Mouse (Mus musculus) limb, embryonic 13.5 days (tissue): Measurements from ENCODE around the gene Pla1a. TPM values are rescaled to one million over a fixed set of nuclear protein-coding genes. Genes with fewer than 3 reads are reported as not detected.

Experiments used
- ATAC-seq: fragments of 200-750 bp; cut with Nextera tagmentation; 2 replicates; pipeline ENCODE4 v1.8.0; 2017; ENCODE audit warnings: low read depth, moderate number of reproducible peaks, moderate TSS enrichment; ENCODE audit not compliant: low FRiP score
- H3K27ac ChIP-seq: fragments of 300-500 bp; sonication (generic); 2 replicates; pipeline ENCODE4 v1.5.1; 2015; ENCODE audit warnings: inconsistent platforms, mild to moderate bottlenecking, moderate library complexity
- H3K27me3 ChIP-seq: fragments of 300-500 bp; sonication (generic); 2 replicates; pipeline ENCODE4 v1.6.1; 2015; ENCODE audit warnings: mild to moderate bottlenecking, inconsistent platforms
- H3K36me3 ChIP-seq: fragments of 300-500 bp; sonication (generic); 2 replicates; pipeline ENCODE4 v1.6.1; 2015; ENCODE audit warnings: inconsistent platforms, mild to moderate bottlenecking, moderate library complexity
- H3K4me1 ChIP-seq: fragments of 300-500 bp; sonication (generic); 2 replicates; pipeline ENCODE4 v1.6.1; 2015; ENCODE audit warnings: inconsistent platforms
- H3K4me2 ChIP-seq: fragments of 300-500 bp; sonication (generic); replicated peaks from 2 replicates; pipeline ENCODE4 v1.6.1; 2015; ENCODE audit warnings: inconsistent platforms, mild to moderate bottlenecking, moderate library complexity
- H3K4me3 ChIP-seq: fragments of 300-500 bp; sonication (generic); 2 replicates; pipeline ENCODE4 v1.5.1; 2015; ENCODE audit warnings: moderate library complexity, mild to moderate bottlenecking, inconsistent platforms
- H3K9ac ChIP-seq: fragments of 300-500 bp; sonication (generic); 2 replicates; pipeline ENCODE4 v1.6.1; 2015; ENCODE audit warnings: mild to moderate bottlenecking, inconsistent platforms
- H3K9me3 ChIP-seq: fragments of 300-500 bp; sonication (generic); 2 replicates; pipeline ENCODE4 v1.6.1; 2016; ENCODE audit warnings: inconsistent platforms
- WGBS: fragments of 180-500 bp; shearing (Covaris S2); methylation state at CpG from one replicate; pipeline ENCODE4 v1.1.7; 2015; 5-methylcytosine and 5-hydroxymethylcytosine counted together
- polyA plus RNA-seq: library from polyadenylated mRNA; unstranded; fragments of >200 nt; fragmentation: Nextera tagmentation; extraction: Ambion mirVana; gene quantifications from 2 replicates; pipeline ENCODE4 v1.2.1, GENCODE M21; 2015

The Pla1a gene
- polyA plus RNA-seq, 1 experiment from 2014 or later = 0.31 TPM

DNA sequence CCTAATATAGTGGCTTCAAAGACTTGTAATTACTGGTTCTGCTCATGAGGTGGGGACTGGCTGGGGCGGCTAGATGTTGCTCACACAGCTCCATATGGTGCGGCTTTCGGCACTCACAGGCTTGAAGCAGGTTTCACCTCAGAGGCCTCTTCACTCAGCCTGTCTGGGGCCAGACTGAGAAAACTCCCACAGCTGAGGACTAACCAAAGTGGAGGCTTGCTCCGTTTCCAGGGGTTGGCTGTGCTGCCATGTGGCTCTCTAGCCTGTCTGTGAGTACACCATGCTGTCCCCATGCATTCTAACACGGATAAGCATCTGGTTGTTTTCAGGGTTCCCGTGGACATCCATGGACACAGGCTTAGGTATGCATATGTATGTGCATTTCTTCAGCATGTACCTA is 54.4 kb downstream of the Pla1a start:
- WGBS = 56% methylated on average over 6 of the region's 6 CpGs
- no peak; the same call in 1 of the 2 replicates for ATAC-seq
- H3K9ac ChIP-seq = no peak overlapping the region
- no peak overlapping the region for H3K27ac ChIP-seq
- no peak overlapping the region for H3K4me3 ChIP-seq
- peaks cover 15% of the 10 kb centered on the region for H3K4me1 ChIP-seq
- no peaks in the 10 kb centered on the region for H3K9me3 ChIP-seq
- no peak overlapping the region for H3K4me2 ChIP-seq
- H3K27me3 ChIP-seq = no peaks in the 10 kb centered on the region
- no peaks in the 10 kb centered on the region for H3K36me3 ChIP-seq

DNA sequence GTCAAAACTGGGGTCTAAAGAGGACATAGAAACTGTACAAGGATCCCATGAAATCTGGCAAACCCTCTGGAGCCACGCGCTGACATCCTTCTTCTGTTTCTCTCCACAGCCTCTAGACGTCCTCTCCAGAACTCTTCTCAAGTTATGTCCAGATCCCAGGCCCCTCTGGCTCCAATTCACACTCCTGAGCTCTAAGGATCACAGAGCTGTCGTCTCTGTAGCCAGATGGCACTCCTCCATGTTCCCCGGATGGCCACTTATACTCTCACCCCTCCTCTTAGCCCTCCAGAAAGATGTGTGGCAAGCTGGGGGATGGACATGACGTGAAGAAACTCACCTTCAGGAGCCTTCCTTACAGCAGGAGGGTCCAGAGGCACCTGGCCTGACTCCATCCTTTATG is 55.4 kb downstream of the Pla1a start:
- peaks cover 15% of the 10 kb centered on the region for H3K4me1 ChIP-seq
- no peak for ATAC-seq
- WGBS = 74% methylated on average over 6 of the region's 6 CpGs

DNA sequence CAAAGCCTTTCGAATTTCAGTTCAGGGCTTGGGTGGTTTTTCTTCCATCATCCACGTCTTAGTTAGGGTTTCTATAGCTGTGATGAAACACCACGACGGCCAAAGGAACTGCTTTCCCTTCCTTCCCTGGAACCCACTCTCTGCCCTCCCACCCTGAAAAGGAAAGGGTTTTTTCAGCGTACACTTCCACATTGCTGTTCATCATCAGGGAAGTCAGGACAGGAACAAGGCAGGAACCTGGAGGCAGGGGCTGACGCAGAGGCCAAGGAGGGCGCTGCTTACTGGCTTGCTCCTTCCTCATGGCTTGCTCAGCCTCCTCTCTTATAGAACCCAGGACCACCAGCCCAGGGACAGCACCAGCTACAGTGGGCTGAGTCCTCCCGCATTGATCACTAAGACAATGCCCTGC is 56.1 kb downstream of the Pla1a start:
- Histone ChIP-seq H3K4me1 (peaks cover 15% of the 10 kb centered on the region), H3K9me3 (no peaks in the 10 kb centered on the region), H3K27ac (peak overlapping the region; percentile 63; the same call in 1 of the 2 replicates), H3K9ac (peak overlapping the region; percentile 60; the same call in 1 of the 2 replicates), H3K27me3 (no peaks in the 10 kb centered on the region), H3K36me3 (no peaks in the 10 kb centered on the region), H3K4me2 (peak overlapping the region; percentile 55), H3K4me3 (peak overlapping the region; percentile 25)
- WGBS = 59% methylated on average over 8 of the region's 8 CpGs
- ATAC-seq = peak; percentile 17; the same call in 1 of the 2 replicates

More for the DNA sequence above, 55.4 kb downstream of the Pla1a start:
- H3K9me3 ChIP-seq = no peaks in the 10 kb centered on the region
- no peaks in the 10 kb centered on the region for H3K36me3 ChIP-seq
- H3K4me2 ChIP-seq = no peak overlapping the region
- no peak overlapping the region for H3K9ac ChIP-seq
- no peaks in the 10 kb centered on the region for H3K27me3 ChIP-seq
- no peak overlapping the region for H3K4me3 ChIP-seq
- no peak overlapping the region for H3K27ac ChIP-seq

DNA sequence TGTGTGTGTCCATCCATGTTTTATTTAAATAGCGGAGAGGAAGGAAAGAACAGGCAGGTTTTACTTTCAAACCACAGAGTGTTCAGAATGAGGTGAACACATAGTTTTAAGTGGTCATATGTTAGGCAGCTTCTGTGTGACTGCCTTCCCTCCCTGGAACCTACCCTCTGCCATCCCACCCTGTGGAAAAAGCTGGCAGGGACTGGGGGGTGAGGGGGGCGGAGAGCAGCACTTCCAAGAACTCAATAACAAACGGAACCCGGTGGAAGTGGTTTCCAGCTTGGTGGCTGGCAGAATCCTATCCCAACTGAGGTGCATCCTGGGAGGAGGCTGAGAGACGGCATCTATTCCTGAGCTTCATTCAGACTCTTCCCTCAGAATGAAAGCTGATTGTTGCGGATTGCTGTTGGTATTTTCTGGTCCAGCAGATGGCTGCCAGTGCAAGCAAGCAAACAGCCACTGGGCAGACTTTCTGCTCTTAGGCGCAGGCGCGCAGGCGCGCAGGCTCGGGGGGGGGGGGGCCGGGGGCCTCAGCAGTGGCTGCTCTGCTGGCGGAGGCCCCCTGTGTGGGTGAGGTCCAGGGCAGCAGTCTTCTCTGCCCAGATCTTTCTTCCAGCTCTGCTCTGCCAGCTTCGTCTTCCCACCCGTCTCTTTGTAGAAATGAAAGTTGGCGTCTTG is 56.6 kb downstream of the Pla1a start:
- H3K9me3 ChIP-seq = no peaks in the 10 kb centered on the region
- ATAC-seq = peak; percentile 82; the same call in 1 of the 2 replicates

DNA sequence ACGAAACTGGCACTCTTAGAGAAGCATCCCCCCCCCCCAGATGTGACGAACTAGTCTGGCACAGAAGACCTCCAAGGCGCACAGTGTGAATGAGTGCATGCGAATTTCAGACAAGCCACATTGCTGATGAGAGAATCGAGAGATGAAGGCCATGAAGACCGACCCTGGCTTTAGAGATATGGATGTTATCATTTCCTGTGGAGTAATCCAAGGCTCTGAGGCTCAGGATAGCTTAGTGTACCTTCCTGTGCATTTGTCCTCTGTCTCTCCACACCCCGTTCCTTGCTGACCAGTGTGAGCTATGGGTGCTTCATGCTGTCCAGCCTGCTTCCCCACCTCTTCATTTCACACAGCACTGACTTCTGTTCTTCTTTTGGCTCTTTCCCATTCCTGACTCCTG is 57.8 kb downstream of the Pla1a start:
- WGBS = 82% methylated on average over 7 of the region's 7 CpGs
- H3K27me3 ChIP-seq = no peaks in the 10 kb centered on the region
- no peak overlapping the region for H3K4me2 ChIP-seq
- H3K27ac ChIP-seq = no peak overlapping the region
- 0 out of 2 replicates have a peak overlapping the region, but pooled peaks have one; percentile 19 for H3K9ac ChIP-seq
- peaks cover 15% of the 10 kb centered on the region for H3K4me1 ChIP-seq
- no peaks in the 10 kb centered on the region for H3K9me3 ChIP-seq
- H3K4me3 ChIP-seq = no peak overlapping the region
- no peak for ATAC-seq
- no peaks in the 10 kb centered on the region for H3K36me3 ChIP-seq

More for the DNA sequence above, 56.6 kb downstream of the Pla1a start:
- H3K4me1 ChIP-seq = peaks cover 15% of the 10 kb centered on the region
- H3K4me3 ChIP-seq = peak overlapping the region; percentile 25
- peak overlapping the region; percentile 55 for H3K4me2 ChIP-seq
- no peaks in the 10 kb centered on the region for H3K27me3 ChIP-seq
- no peaks in the 10 kb centered on the region for H3K36me3 ChIP-seq
- peak overlapping the region; percentile 63; the same call in 1 of the 2 replicates for H3K27ac ChIP-seq
- 44% methylated on average over 16 of the region's 17 CpGs for WGBS
- H3K9ac ChIP-seq = peak overlapping the region; percentile 60

DNA sequence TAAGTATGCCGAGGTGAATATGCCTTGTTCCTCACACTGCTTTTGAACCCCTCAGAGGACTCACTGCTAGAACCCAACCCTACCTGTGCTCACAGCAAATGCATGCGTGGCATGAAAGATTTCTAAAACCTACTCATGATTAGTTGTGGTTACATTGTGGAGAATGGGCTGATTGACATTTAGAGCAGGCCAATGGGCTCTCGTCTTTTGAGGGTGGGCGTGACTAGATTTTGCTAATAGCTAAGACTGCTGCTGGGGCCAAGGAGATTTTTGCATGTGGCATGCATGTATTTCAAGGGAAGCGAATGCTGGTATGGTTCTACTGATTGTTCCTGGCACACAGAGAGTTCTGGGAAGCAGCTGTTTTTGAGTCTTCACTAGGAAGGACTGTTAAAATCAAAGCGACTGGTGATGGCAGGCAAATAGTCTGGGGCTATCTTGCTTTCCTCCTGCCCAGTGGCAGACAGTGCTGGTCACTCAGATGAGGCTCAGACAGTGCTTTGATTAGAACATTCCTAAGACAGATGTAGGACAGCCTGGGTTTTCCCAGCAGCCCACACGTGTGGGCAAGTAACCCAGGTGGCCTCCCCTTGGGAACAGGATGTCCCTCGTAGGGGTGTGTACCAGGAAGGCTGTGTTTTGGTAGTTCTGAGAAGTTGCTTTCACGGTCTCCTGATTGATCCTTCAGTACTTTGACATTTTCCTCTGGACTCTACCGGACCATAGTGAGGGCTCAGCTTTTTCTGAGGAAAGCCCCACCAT is 58.4 kb downstream of the Pla1a start:
- ATAC-seq = no peak
- WGBS = 77% methylated on average over 10 of the region's 10 CpGs

DNA sequence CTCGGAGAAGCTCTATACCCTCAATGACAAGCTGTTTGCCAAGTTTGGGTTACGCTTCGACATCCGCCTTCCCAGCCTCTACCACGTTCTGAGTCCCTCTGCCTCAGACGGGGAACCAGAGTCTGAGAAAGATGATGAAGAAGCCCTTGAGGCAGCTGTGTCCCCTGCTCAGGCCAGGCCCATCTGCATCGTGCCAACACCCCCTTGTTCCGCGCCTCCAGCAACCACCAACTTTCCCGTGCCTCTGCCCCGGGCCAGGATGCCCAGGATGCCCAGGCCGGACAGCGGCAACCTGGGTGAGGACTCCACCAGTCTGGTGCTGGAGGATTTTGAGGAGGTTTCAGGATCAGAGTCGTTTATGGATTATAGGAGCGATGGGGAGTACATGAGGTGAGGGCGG is 59.0 kb downstream of the Pla1a start:
- 85% methylated on average over 16 of the region's 16 CpGs for WGBS

More for the DNA sequence above, 58.4 kb downstream of the Pla1a start:
- H3K9ac ChIP-seq = no peak overlapping the region
- peaks cover 14% of the 10 kb centered on the region for H3K4me1 ChIP-seq
- H3K4me2 ChIP-seq = no peak overlapping the region
- no peak overlapping the region for H3K4me3 ChIP-seq
- no peak overlapping the region for H3K27ac ChIP-seq
- H3K9me3 ChIP-seq = no peaks in the 10 kb centered on the region
- H3K36me3 ChIP-seq = no peaks in the 10 kb centered on the region
- H3K27me3 ChIP-seq = no peaks in the 10 kb centered on the region

DNA sequence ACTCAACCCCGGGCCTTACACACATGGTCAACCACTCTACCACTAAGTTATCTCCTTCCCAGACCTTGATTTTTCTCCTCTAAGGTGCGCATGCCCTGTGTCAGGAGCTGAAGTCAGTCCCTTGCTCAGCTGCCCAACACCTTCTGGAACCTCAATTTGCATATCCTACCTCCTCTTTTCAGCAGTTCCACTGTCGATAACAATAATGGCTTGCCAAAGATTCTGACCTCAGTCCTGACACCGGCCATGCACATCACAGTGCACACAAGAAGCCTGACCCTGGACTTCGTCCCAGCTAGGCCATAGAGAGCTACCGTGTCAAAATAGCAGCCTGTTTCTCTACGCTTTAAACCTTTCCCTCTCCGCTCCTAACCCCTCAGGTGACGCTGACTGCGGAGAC is 59.5 kb downstream of the Pla1a start:
- 81% methylated on average over 10 of the region's 10 CpGs for WGBS
- Histone ChIP-seq H3K9ac (no peak overlapping the region), H3K9me3 (no peaks in the 10 kb centered on the region), H3K36me3 (no peaks in the 10 kb centered on the region), H3K4me1 (peaks cover 17% of the 10 kb centered on the region), H3K27ac (no peak overlapping the region), H3K27me3 (no peaks in the 10 kb centered on the region), H3K4me3 (no peak overlapping the region), H3K4me2 (no peak overlapping the region)
- no peak for ATAC-seq

More for the DNA sequence above, 59.0 kb downstream of the Pla1a start:
- Histone ChIP-seq H3K4me1 (peaks cover 16% of the 10 kb centered on the region), H3K36me3 (no peaks in the 10 kb centered on the region), H3K9ac (no peak overlapping the region), H3K27ac (no peak overlapping the region), H3K4me2 (no peak overlapping the region; the same call in 1 of the 2 replicates), H3K4me3 (no peak overlapping the region), H3K27me3 (no peaks in the 10 kb centered on the region), H3K9me3 (no peaks in the 10 kb centered on the region)
- no peak for ATAC-seq

DNA sequence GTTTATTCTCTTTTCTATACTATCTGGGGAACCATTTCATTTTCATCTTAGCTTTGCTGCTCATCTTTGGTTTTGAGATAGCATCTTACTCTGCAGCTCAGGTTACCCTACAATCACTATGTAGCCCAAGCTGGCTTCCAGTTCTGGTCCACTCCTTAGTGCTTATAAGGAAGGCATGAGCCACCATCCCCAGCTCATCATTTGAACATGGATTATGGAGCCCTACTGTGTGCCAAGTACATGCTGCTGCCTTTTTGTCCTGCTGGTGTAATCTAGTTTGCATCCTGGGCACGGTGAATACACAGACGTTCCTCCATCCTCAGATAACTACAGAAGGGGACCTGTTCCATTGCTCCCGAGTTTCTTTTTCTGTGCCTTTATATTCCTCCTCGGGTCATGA is 60.1 kb downstream of the Pla1a start:
- Histone ChIP-seq H3K4me3 (no peak overlapping the region), H3K9ac (no peak overlapping the region), H3K4me2 (no peak overlapping the region), H3K9me3 (no peaks in the 10 kb centered on the region), H3K4me1 (peaks cover 19% of the 10 kb centered on the region), H3K36me3 (no peaks in the 10 kb centered on the region), H3K27me3 (no peaks in the 10 kb centered on the region), H3K27ac (no peak overlapping the region)
- WGBS = 88% methylated on average over 4 of the region's 4 CpGs
- no peak for ATAC-seq

DNA sequence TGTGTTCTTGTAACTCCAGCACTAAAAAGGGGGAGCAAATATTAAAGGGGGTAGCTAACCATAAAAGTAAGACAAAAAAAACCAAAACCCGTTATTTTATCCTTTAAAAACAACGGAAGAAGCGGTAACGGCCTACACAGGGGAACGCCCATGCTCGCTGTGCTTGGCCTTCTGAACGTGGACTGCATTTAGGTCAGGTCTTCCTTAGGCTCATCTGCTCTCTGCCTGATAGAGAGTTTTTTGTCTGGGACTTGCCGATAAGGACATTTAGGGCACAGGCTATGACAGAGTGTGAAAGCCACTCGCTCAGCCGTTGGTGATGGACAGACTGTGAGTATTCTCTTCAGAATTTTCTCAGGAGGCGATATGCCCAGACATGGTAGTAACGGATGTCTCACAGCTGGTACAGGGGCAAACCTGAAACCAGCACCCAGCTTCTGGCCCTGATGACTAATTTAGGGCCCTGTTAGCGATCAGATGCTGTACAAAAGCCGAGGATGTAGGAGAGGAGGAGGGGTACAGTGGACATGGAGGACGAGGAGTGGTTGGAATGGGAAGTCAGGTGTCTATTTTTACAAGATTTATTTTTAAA is 61.1 kb downstream of the Pla1a start:
- no peak overlapping the region for H3K27ac ChIP-seq
- no peaks in the 10 kb centered on the region for H3K9me3 ChIP-seq
- no peak overlapping the region for H3K4me3 ChIP-seq
- H3K4me1 ChIP-seq = peaks cover 16% of the 10 kb centered on the region
- no peaks in the 10 kb centered on the region for H3K36me3 ChIP-seq
- H3K27me3 ChIP-seq = no peaks in the 10 kb centered on the region
- WGBS = 84% methylated on average over 15 of the region's 15 CpGs
- 0 out of 2 replicates have a peak, but pooled peaks have one; percentile 6 for ATAC-seq
- H3K9ac ChIP-seq = no peak overlapping the region
- H3K4me2 ChIP-seq = no peak overlapping the region

DNA sequence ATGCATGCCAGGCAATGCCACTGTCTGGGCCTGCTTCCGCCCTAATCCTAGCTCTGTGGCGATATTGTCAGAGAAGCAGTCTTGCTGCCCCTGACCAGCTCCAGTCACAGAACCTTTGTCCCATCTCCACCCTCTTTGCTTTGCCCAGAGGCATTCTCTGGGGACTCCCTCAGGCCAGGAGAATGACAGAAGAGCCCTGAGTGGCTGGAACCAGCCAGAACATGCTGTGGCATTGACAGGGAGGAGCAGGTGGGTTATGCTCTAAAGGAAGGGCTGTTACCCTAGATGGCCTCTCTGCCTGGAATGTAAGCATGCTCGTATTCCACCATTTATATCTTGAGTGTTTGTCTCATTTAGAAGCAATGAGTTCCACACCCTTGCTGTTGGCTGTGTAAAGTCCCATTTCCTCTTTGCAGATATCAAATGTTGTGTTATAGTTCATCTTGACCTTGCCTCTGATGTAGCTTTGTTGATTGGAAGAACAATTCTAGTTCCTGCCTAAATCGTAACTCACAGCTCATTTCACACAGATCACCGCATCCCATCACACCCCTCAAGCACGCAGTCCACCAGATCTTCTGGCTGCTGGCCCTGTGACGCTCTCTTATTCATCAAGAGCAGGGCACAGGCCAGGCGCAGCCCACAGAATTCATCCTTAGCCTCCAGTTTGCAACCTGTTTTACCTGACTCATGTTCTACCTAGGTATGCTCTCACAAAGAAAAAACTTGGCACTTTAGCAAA is 62.1 kb downstream of the Pla1a start:
- Histone ChIP-seq H3K36me3 (no peaks in the 10 kb centered on the region), H3K27me3 (no peaks in the 10 kb centered on the region), H3K4me2 (no peak overlapping the region), H3K9me3 (no peaks in the 10 kb centered on the region), H3K27ac (no peak overlapping the region), H3K4me1 (peaks cover 10% of the 10 kb centered on the region; the same call in 1 of the 2 replicates), H3K9ac (no peak overlapping the region), H3K4me3 (no peak overlapping the region)
- ATAC-seq = peak; percentile 71
- 81% methylated on average over 8 of the region's 8 CpGs for WGBS
